Mouse (Mus musculus) urinary bladder, postnatal 10 days (tissue): ENCODE results near the gene Comp.

Experiments
- DNase-seq: peaks from one replicate; pipeline ENCODE4 v3.0.0; 2022; ENCODE audit warnings: low spot score

Gene Comp

DNA sequence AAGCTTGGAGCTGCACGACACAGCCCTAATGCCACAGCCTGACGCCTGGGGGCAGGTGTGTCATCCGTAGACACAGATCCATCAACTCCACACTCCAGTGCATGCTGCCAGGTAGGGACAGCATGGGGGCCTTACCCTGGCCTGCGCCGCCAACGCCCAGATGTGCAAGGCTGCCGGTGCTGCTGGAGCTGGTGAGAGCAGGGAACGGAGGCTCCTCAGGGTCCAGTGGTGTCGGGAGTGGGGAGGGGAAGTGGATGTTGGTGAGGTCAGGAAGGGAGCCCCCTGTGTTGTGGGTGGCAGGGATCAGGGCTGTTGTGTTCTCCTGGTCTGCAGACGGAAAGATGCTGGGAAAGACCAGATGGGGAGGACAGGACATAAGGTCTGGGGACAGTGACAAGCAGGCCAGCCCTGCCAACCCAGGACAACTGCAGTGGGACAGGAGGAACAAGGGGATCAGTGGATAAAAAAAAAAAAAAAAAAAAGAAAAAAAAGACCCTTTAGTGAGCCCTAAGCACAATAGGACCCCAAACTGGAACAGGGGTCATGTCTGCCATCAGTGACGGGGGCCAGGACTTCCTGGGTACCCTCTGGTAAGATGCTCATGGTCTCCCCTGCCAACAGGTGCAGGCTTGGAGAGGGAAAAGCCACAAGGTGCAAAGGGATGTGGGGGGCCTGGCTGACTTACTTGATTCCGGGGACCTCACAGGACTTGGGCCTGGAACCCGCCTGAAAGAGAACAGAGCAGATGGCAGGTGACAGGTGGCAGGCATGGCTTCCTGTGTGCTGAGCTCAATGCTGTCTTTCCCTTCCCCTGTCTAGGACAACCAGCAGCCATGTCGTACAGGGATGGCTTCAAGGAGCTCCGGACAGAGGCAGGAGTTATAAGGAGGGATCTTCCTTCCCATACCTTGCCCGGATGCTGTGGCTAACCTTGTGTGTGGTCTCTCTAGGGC lies 24.5 kb downstream of the Comp start:
- DNase-seq = no peak

DNA sequence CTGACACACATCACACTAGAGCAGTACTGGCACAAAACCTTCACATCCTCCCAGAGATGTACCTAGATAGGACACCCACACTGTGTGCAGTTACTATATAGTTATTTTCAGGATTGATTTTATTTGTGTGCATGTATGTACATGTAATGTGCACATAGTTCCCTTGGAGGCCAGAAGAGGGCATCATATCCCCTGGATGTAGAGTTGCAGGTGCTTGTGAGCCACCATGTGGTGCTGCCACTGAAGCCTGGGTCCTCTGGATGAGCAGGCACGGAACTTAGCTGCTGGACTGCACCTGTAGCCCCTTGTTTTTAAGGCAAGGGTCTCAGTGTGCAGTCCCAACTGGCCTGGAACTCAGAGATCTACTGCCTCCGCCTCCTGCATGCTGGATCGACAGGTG lies 30.9 kb downstream of the Comp start:
- no peak for DNase-seq

DNA sequence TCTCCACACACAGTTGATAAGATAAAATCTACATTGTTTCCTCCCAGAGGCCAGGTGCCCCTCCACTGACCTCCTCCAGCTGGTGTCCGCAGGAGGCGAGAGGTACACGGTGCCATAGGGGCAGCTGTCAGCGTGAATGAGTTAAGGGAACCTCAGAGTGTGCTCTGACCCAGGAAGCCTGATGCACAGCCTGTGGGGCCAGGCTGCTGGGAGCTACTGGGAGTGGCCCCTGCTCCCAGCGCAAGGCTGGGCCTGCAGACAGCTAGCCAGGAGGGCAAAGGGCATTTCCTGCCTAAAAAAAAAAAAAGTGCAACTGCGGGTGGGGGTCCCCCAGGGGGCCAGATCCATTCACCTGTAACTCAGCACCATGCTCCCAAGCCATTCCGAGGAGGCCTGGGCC lies 31.8 kb downstream of the Comp start:
- DNase-seq = no peak

DNA sequence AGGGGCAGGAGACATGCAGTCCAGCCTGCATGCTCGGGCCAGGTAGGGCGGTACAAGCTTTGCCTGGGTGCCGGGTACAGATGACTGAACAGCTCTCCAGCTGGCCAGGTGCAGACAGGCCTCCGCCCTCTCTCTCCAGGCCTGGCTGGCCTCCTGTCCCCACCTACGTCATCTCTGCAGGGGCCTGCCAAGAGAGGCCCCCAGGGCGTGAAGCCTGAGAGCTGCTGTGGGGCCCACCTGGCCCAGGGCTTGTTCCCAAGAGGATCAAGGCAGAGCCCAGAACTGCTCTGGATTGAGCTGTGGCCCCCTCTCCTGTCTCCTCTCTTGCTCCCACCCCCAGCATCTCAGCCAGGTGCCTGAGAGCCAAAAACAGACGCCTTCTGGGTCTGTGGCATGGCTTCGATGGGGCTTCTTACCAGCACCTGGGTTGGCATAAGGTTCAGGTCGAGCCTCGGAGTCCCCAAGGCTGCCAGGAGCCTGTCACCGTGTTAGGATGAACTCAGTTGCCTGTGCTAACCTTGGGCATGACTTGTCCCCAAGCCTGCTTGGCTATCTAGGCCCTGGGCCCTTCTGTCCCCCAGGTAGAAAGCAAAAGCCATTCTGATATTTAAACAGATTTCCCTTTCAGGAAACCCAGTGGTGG lies 33.2 kb downstream of the Comp start:
- no peak for DNase-seq

DNA sequence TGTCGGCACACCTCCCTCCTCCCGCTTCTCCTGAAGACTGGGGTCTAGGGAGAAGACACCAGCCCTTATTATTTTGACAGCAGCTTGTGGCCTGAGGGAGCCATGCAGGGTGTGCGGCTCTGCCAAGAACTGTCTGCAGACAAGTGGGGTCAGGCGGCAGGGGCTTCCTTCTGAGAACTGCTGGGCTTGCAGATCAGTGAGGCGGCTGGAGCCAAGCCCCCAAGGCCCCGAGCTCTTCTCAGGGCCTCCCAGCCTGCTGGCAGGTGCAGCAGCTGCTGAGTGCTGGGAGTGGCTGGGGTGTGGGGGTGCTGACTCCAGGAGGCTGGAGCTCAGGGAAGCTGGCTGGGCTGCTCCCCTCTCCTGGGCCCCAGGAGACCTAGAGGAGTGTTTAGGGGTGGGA lies 34.9 kb downstream of the Comp start:
- no peak for DNase-seq

DNA sequence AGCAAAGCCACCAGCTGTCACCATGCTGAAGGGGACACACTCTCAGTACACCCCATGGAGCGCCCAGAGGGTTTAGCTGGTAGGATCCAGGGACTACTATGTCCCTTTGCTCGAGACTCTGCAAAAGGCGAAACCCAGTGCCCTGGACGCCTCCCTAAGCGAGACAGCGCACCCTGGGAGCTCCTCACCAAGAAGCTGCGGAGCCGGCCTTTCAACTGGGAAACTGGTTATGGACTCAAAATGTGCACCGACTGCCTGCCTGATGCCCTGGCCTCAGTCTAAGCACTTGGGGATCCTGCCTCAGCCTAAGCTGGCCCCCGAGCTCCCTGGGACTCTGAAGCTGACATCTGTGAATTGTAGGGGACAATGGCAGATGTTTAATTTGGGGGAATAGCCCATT lies 35.7 kb downstream of the Comp start:
- DNase-seq = no peak

DNA sequence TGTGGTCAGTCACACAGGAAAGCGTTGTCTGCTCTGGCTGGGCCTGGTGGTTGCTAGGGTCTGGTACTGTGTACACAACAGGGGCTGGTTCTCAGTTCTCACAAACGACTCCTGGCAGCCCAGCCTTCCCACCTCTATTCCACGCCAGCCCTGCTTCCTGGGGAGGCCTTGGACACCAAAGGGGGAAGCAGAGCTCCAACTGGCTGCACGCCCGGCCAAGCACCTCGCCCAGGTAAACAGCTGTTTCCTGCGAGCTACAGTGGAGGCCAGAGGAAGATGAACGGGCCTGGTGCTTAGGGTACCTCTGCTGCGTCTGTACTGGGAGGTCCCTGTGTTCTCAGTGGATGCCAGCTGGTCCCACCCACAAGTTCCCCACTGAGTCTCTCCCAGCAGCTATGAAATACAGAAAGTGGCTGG lies 36.1 kb downstream of the Comp start:
- DNase-seq = no peak

DNA sequence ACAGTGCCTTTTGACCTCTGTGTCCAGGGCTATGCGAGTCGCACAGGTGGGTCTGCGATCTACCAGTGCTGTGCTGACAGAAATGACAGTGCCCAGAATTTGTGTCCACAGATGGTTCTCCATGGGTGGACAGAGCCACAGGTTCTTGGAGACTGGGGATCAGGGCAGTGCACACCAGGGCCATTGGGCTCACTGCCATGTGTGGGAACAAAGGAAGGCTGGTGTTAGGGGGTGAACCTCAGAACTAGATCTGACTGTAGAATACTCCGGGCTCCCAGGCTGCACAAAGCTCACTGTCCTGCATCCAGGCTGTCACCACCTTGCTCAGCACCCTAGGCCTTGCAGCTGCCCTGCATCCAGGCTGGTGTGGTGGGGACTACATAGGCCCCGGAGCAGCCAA lies 36.9 kb downstream of the Comp start:
- DNase-seq = no peak

DNA sequence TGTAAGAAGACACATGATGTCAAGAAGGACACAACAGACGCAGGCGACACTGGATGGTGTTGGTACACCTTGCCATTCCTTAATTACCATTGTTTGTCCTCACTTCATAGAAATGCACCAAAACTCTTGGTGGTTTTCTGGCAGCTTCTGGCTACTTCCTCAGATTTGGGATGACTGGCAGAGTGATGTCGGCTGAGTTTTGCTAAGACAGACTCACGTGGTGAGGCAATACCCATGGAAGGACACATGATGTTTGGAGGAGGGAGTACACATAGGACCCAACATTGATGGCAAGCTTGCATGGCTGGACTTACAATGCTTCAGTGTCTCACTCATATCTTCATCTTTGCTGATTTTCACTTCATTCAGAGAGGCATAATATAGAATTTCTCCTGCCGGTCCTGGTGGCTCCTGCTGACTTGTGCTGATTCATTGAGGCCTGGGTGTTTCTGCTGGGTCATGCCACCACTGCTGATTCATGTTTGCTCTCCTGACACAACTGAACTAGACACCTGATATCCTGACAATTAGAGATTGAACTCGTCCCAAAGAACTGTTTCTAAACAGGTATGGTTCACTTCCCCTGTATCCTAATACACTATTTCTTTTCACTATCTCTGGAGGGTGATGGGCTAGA lies 41.1 kb downstream of the Comp start:
- no peak for DNase-seq

DNA sequence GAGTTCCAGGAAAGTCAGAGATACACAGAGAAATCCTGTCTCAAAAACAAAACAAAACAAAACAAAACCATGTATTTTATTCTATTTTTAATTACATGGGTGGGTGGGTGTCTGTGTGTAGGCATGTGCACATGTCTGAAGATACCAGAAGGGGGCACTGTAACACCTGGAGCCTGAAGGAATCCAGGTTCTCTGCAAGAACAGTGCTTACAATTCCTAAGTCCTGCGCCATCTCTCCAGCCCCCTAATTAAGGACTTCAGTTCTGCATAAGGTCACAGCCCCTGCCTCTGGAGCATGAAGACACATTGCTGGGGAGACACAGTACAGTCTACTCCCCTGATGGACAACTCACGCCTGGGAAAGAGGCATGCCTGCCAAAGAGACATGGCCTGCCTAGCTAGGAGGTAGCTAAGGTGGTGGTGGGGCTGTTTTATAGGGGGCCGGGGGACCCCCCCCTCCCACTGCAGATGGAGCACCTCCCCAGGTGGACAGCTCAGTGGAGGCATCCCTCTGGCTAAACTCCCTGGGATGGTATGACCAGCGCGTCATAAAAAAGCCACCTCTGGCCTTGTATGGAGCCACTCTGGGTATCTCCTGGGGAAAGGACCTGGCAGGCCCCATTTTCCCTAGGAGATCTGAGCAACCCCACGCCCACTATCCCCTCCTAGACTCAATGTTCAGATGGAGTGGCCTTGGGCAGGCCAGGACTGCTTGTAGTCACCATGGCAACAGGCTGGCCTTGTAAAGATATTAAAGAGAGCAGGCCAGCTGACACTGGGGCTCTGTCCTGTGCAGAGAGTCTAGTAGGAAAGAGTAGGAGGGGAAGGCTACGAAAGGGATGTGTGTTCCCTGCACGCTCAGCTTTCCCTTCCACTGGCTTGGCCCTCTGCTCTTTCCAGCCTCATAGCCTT lies 42.4 kb downstream of the Comp start:
- DNase-seq = no peak

DNA sequence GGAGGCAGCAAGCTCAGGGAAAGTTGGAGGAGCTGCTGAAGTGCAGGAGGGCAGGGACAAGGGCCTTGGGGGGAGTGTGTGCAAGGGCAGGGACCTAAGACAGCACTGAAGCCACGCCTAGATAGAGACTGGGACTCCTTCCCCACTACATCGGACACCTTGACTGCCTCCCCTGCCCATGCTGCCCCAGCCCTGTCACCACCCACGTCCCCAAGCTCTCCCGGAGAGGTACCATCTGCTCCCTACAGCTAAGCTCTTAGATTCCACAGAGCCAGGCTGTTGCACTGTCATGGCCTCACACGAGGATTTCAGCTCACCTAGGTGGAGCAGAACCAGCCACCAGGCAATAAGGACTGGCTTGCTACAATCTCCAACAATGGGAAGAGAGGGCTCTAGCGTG lies 43.6 kb downstream of the Comp start:
- DNase-seq = no peak

DNA sequence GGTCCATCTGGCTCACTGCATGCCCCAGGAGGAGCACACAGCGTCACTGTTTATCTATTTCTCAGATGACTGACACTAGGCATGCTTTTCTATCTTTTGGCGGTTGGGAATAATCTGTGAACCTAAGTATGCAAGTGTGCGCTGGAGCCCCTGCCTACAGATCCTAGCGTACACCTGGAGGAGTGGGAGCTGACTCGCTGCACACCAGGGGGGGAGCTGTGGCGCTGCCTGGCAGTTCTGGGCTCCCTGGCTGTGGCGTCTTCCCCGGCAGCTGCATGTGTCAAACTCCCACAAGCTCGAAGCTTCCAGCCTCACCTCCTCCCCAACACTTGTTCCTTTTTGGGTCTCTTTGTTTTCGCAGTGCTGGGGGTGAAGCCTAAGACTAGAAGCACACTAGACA lies 44.6 kb downstream of the Comp start:
- no peak for DNase-seq

DNA sequence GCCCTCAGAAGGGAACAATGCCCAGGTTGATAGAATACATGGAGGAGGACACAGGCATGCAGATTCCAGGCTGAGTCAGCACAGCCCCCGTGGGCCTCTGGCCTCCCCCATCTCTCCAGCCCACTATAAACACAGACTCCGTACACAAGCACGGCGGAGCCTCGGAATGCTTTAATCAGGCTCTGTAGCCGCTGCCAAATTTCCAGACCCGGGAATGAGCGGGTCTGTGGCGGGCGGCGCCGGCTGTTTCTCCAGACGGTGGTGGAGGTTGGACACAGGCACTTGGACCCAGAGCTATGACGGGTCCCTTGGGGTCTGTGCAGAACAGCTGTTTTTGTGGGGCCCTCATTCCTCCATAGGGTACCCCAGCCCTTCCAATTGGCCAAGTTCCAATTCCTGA lies 45.6 kb downstream of the Comp start:
- DNase-seq = no peak

DNA sequence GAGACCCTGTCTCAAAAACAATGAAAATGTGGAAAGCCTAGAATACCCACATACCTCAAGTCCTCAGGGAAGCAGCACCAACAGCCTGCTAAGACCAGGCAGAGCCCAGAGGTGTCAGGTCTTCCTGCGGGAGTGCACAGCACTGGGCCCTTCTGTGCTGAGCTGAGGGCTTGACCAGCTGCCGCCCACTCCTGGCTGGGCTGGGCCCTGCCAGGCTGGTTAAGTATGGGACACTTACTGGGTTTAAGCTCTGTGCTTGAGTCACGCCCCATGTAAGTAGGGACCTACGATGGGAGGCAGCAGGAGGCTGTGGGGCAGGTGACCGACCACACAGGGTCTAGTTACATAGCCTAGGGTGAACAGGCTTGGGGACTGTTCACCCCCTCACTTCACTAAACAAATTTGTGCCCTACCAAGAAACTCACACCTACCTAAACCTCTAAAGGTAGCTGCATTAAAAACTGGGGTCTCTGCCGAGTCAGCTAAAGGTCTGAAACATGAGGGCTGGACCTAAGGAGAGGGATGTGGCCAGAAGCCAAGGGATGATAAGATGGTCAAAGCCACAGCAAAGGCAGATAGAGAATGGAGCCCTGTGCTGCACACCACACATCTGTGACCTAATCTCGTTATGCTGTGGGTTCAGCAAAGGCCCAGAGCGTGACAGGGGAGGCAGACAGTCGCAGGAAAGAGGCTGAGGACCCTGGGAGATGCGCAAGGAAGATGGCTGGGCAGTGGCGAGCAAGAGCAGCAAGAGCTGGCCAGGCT lies 46.7 kb downstream of the Comp start:
- no peak for DNase-seq

DNA sequence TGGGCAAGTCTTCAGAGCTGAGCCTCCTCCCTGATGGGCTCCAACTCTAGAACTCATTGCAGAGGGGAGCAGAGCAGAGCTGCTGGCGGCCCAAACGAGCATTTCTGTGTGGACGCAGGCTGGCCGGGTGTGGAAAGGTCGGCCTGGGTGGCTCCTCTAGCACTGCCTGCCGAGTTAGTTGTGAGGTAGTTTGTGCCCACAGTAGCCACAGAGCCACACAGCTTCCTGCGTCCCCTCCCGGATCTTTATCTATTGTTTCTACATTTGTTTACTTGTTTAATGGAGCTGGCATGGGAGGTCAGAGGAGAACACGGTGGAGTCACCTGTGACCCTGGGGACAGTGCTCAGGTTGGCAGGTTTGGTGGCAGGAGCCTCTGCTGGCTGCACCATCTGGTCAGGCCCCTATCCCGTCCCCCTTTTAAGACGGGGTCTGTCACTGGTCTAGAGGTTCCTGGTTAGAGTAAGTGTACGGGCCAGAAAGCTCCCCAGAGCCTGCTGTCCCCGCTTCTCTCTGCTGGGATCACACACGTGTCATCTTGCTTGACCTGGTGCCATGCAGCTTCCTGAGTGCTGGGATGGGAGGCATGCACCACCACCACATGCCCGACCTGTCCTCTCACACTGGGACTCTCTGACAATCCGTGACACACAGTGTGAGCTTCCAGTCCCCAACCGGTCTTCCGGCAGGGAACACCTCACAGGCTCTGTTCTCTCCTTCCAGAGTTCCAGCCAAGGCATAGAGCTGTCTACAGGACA lies 48.2 kb downstream of the Comp start:
- no peak for DNase-seq

DNA sequence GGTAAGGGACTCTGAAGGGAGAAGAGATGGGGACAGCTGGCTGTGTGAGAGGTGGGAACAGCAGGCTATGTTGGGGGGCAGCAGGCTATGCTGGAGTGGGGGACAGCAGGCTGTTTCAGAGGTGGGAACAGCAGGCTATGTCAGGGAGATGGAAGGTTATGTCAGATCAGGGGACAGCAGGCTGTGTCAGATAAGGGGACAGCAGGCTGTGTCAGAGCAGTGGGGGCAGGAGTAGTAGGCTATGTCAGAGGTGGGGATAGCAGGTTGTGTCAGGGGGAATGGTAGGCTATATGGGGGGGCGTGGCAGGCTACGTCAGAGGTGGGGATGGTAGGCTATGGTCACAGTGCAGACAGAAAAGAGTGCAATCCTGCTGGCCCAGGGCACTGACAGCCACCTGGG lies 49.4 kb downstream of the Comp start:
- no peak for DNase-seq

DNA sequence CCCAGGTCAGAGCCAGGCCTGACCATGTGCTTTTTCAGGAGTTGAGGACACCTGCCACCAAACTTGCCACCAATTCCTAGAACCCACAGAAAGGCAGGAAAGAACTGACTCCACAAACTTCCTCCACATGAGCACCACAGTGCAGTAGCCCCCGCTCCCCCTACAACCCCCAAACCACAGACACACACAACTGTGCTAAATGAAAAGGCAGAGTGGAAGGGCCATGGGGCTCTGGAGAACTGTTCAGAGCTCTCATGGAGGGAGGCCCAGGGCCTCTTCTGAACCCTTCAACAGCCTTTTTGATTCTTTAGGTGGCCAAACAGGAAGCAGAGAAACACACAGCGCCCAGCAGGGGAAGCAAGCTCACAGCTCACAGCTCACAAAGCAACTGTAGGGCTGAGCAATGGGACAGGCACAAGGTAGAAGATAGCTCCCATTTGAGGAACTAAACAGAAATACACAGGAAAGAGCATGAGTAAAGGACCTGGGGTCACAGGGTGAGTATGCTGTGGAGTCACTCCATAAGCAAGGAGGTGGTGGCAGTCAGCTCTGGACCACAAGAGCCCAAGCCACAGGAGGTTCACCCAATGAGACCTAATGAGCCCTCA lies 53.0 kb downstream of the Comp start:
- DNase-seq = no peak

DNA sequence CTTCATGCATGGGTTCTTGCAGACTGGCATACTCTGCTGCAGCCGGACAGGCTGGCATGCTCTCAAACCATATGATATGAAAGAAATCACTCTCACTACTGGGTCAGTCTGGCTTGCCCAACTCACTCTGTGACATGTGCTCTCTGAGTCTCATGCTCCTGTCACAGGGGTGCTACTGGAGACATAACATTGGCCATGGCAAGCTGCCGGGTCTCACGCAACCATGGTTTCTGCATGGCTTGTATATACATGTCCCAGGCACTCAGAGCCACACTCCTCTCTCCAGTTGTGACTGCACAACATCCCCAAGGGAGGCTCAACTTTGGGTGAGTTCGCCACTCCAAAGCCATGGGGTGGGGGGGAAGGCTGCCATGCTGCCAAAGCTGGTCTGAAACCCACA lies 57.9 kb downstream of the Comp start:
- DNase-seq = no peak
